Mouse (Mus musculus) frontal cortex, postnatal 36 days (tissue): ENCODE results near the gene Srpx2.
A peak's percentile ranks its signal among the peaks of the same experiment; 100 is the strongest.

Source experiments
- DNase-seq, 2 experiments: peaks; one replicate each; pipeline ENCODE4 v3.0.0; 2022; ENCODE audit warnings: low spot score in 2 of 2

Gene Srpx2

GRCm38 (mm10) chrX:133908261-133908660, at the start of gene Srpx2:
TSS of gene Srpx2 (plus strand) at chrX:133908426.
- DNase-seq, result no peak

DNA sequence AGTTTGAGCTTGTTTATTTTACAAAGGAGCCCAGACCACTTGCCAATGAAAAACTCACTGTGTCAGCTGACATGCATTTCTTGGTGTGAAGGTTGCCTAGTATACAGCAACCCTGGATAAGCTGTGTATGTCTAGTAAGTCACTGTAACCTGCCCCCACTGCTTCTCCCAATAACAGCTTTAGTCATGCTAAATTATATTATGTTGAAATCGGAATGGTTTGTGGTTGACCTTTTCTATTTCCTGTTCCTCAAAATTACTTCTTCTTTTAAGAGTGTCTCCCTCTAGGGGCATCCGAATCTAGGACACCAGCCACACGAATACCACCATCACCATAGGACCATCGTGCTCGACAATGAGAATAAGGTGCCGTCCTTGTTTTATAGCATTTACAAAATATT, 38.5 kb upstream of the Srpx2 start:
- DNase-seq, result no peak

DNA sequence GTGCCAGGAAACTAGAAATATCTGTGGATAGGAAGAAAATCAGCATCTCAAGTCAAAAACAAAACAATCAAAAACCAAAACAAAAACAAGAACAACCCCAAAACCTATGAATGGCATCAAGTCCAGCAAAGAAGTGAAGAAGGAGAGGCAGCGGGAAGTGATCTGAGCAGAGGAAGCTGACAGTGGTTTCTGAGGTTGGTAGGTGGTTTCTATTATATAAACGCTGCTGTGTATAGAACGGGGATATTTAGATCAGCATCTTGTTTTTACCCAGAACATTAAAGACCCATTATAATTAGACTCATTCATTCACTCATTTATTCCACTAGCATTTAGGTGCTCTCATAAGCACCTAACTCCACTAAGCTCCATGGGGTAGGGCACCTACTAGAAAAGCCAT, 20.9 kb upstream of the Srpx2 start:
- DNase-seq, result no peak

DNA sequence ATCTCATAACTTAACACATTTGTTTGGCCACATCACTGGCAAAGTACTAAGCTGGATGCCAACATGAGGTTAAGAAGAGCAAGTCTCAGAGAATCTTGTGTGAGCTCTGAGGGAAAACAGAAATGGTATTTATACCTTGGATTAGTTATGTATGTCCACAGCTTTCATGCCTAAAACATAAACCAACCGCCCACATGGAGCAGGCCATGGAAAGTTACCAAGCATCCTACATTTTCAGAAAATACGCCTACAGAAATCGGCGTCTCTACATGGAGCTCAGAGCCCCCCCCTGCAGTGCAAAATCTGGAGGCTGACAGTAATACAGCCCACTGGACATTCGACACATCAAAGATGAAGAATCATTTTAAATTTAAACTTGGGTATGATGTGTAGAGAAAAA, 20.1 kb upstream of the Srpx2 start:
- DNase-seq, result peak; percentile 13 to 48

GRCm38 (mm10) chrX:133898014-133898542, 10.1 kb upstream of the Srpx2 start, which contains the start of gene Tspan6:
TSS of gene Tspan6 (minus strand) at chrX:133898429.
- DNase-seq, result peak; percentile 73 to 84

GRCm38 (mm10) chrX:133911397-133912103, 3.3 kb downstream of the Srpx2 start:
- DNase-seq, result no peak

GRCm38 (mm10) chrX:133913006-133913405, 4.8 kb downstream of the Srpx2 start:
- DNase-seq, result no peak

- DNase-seq, result no peak
Measured at GRCm38 (mm10) chrX:133914219-133914618, 6.0 kb downstream of the Srpx2 start.

- no peak for DNase-seq
Measured at GRCm38 (mm10) chrX:133921187-133921586, 13.0 kb downstream of the Srpx2 start.

DNA sequence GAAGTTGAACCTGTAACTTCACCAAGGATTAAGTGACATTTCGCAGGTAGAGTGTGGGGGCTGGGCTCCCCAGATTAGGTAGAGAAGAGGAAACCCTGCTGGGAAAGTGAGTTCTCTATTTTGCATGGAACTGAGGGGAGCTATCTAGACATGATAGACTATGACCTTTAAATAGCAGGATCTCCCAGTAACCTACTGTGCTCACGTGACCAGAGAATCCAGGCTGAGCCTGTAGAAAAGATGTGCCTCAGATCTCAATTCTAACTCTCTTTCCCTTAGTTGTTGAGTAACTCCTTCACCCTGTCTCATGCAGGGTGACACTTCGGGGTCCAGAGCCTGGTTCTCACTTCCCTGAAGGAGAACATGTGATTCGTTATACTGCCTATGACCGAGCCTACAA, 18.5 kb downstream of the Srpx2 start:
- no peak for DNase-seq

- DNase-seq, result peak; percentile 6 to 31
Measured at GRCm38 (mm10) chrX:133931302-133932013, 23.2 kb downstream of the Srpx2 start.

GRCm38 (mm10) chrX:133936605-133937225, 28.5 kb downstream of the Srpx2 start:
- DNase-seq, result no peak

GRCm38 (mm10) chrX:133939561-133939960, 31.3 kb downstream of the Srpx2 start:
- DNase-seq, result no peak

- DNase-seq, result peak; percentile 6 to 58
Measured at GRCm38 (mm10) chrX:133947427-133947826, 39.2 kb downstream of the Srpx2 start.

GRCm38 (mm10) chrX:133954661-133955060, 46.4 kb downstream of the Srpx2 start:
- DNase-seq, result no peak

DNA sequence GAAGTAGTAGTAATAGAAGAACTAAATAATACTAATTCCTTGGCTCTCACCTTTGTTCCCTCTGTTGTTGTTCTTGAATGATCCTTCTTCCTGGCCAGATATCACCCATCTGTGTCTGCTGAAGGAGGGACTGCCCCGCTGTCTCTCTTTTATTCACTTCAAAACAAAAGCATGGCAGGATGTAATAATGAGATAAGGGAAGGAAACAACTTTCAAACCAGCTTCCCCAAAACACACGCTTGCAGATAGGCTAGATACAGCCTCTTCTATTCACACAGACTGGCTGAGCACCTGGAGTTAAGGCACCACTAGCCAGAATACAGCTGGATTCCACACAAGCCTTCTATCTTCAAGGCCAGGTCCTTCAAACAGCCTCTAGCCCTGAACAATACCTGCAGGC, 52.4 kb downstream of the Srpx2 start:
- no peak for DNase-seq

DNA sequence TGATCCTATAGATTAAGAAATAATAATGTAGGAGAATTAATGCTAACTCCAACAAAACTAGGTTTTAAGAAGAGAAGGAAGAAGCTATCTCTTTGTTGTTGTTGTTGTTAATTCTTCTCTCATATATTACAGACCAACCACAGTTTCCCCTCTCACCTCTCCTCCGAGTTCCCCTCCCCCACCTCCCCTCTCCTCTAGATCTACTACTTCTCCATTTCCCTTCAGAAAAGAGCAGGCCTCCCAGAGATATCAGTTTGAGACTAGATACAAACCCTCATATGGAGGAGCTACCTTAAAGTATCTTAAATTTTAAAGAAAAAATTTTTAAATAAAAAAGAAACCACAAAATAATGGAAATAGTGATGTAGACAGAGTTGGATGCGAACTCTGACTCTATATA, 56.4 kb downstream of the Srpx2 start:
- no peak for DNase-seq

DNA sequence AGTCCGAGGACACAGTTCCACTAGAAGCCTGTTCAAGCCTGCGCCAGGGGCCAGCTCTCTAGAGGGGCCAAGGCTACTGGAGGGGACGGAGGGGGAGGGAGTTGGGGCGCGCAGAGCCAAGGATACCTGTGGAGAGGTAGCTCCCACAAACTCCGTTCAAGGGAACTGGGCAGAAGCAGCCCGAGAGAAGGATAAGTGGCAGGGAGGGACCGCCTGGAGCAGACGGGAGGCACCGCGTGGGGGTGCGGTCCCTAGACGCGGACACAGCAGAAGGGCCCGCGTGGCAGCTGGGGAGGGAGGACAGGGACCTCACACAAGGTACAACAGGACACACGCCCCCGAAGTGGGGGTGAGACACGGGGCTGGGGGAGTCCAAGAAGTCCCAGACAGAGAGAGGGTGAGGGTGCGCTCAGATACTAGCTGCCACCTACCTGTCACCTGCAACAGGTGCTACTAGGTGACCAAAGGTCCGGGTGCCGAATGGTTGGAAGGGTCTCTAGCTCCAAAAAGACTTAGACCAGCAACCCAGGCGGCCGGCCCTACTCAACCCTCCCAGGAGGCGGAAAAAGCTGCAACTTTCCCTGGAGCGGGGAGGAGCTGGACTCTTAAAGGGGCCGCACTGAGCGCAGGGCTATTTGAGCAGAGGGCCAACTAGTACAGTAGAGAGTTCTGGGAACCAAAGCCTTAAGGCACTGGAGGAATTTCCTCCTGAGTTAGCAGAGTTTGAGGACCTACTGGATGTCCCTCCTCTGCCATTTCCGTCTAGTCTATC, 73.2 kb downstream of the Srpx2 start, which contains the start of gene Sytl4:
TSS of gene Sytl4 (minus strand) at position 582 of the 772 bp plus-strand sequence.
- DNase-seq, result no peak
